Mouse (Mus musculus) intestine, postnatal 0 days (tissue): Measurements from ENCODE around the gene Prdm5. TPM values are rescaled to one million over a fixed set of nuclear protein-coding genes. Genes with fewer than 3 reads are reported as not detected.

ENCODE experiments used
- ATAC-seq: fragments of 200-750 bp; cut with Nextera tagmentation; 2 replicates; pipeline ENCODE4 v1.8.0; 2017; ENCODE audit warnings: mild to moderate bottlenecking, moderate TSS enrichment, moderate library complexity
- H3K27ac ChIP-seq: fragments of 300-500 bp; sonication (generic); 2 replicates; pipeline ENCODE4 v1.5.1; 2014; ENCODE audit warnings: mild to moderate bottlenecking, low read depth, low read length, moderate library complexity
- H3K27me3 ChIP-seq: fragments of 300-500 bp; sonication (generic); replicated peaks from 2 replicates; pipeline ENCODE4 v1.6.1; 2014; ENCODE audit warnings: low read length, mixed read lengths; ENCODE audit not compliant: control insufficient read depth, insufficient read depth
- H3K36me3 ChIP-seq: fragments of 300-500 bp; sonication (generic); 2 replicates; pipeline ENCODE4 v1.6.1; 2014; ENCODE audit warnings: mild to moderate bottlenecking, moderate library complexity; ENCODE audit not compliant: control insufficient read depth, insufficient read depth
- H3K4me1 ChIP-seq: fragments of 300-500 bp; sonication (generic); replicated peaks from 2 replicates; pipeline ENCODE4 v1.6.1; 2014; ENCODE audit warnings: antibody characterized with exemption, low read length, mixed read lengths; ENCODE audit not compliant: control insufficient read depth, insufficient read depth
- H3K4me2 ChIP-seq: fragments of 300-500 bp; sonication (generic); replicated peaks from 2 replicates; pipeline ENCODE4 v1.6.1; 2014; ENCODE audit warnings: low read depth, mild to moderate bottlenecking, moderate library complexity
- H3K4me3 ChIP-seq: fragments of 300-500 bp; sonication (generic); 2 replicates; pipeline ENCODE4 v1.5.1; 2014; ENCODE audit warnings: low read depth, low read length
- H3K9ac ChIP-seq: fragments of 300-500 bp; sonication (generic); 2 replicates; pipeline ENCODE4 v1.6.1; 2014; ENCODE audit warnings: mild to moderate bottlenecking, low read depth, low read length
- H3K9me3 ChIP-seq: fragments of 300-500 bp; sonication (generic); 2 replicates; pipeline ENCODE4 v1.6.1; 2016; ENCODE audit warnings: mixed run types; ENCODE audit not compliant: control insufficient read depth
- CTCF ChIP-seq: sonication (generic); IDR thresholded peaks from 2 replicates; pipeline ENCODE4 v1.5.1; 2016; ENCODE audit warnings: low read depth, mild to moderate bottlenecking, control low read depth, antibody characterized with exemption, moderate library complexity
- WGBS: fragments of 180-500 bp; shearing (Covaris S2); extraction: QIAGEN DNeasy Blood & Tissue Kit; methylation state at CpG from one replicate; pipeline ENCODE4 v1.1.7; 2014; 5-methylcytosine and 5-hydroxymethylcytosine counted together
- polyA plus RNA-seq: library from polyadenylated mRNA; unstranded; fragments of >200 nt; fragmentation: Nextera tagmentation; extraction: Ambion mirVana; gene quantifications from 2 replicates; pipeline ENCODE4 v1.2.1, GENCODE M21; 2015

Gene Prdm5
- polyA plus RNA-seq, 1 experiment from 2014 or later: 3.0 TPM

GRCm38 (mm10) chr6:65970410-65970809 is 191.6 kb downstream of the Prdm5 start:
- Histone ChIP-seq H3K36me3 (no peaks in the 10 kb centered on the region), H3K4me3 (no peak overlapping the region), H3K9ac (no peak overlapping the region), H3K9me3 (no peaks in the 10 kb centered on the region), H3K27me3 (no peaks in the 10 kb centered on the region), H3K4me2 (no peak overlapping the region), H3K27ac (no peak overlapping the region), H3K4me1 (no peaks in the 10 kb centered on the region)
- TF ChIP-seq CTCF: no peak
- WGBS: 84% methylated on average over 9 of the region's 9 CpGs
- ATAC-seq: no peak

Other genes with a start within 250 kb of the Prdm5 start
- 0.51 and 0.67 TPM in 2 replicates for gene Ndnf, start 107.4 kb upstream of the Prdm5 start, polyA plus RNA-seq
- gene 4930544G11Rik, start 173.6 kb downstream of the Prdm5 start, polyA plus RNA-seq: not detected in 2 replicates